Mouse (Mus musculus) liver, embryonic 11.5 days (tissue): ENCODE data around the gene Zfp445. TPM values are rescaled to one million over a fixed set of nuclear protein-coding genes. Genes with fewer than 3 reads are reported as not detected.

Experiments used
- ATAC-seq: fragments of 200-750 bp; cut with Nextera tagmentation; replicated peaks from 2 replicates; pipeline ENCODE4 v1.8.0; 2017; ENCODE audit warnings: moderate number of reproducible peaks, mild to moderate bottlenecking, moderate TSS enrichment, moderate library complexity; ENCODE audit not compliant: low FRiP score
- DNase-seq: peaks from one replicate; pipeline ENCODE4 v3.0.0-alpha.2; 2017; ENCODE audit warnings: low spot score
- H3K27ac ChIP-seq: fragments of 300-500 bp; sonication (generic); 2 replicates; pipeline ENCODE4 v1.5.1; 2014; ENCODE audit warnings: mild to moderate bottlenecking, low read depth, low read length, control low read depth
- H3K27me3 ChIP-seq: fragments of 300-500 bp; sonication (generic); replicated peaks from 2 replicates; pipeline ENCODE4 v1.6.1; 2014; ENCODE audit warnings: low read length, mixed read lengths; ENCODE audit not compliant: control insufficient read depth, insufficient read depth
- H3K36me3 ChIP-seq: fragments of 300-500 bp; sonication (generic); 2 replicates; pipeline ENCODE4 v1.6.1; 2014; ENCODE audit warnings: mild to moderate bottlenecking, low read length, moderate library complexity, mixed read lengths; ENCODE audit not compliant: control insufficient read depth, insufficient read depth
- H3K4me1 ChIP-seq: fragments of 300-500 bp; sonication (generic); replicated peaks from 2 replicates; pipeline ENCODE4 v1.6.1; 2014; ENCODE audit warnings: low read length, mixed read lengths; ENCODE audit not compliant: control insufficient read depth, insufficient read depth
- H3K4me2 ChIP-seq: fragments of 300-500 bp; sonication (generic); 2 replicates; pipeline ENCODE4 v1.6.1; 2014; ENCODE audit warnings: mild to moderate bottlenecking, control low read depth, moderate library complexity
- H3K4me3 ChIP-seq: fragments of 300-500 bp; sonication (generic); 2 replicates; pipeline ENCODE4 v1.5.1; 2014; ENCODE audit warnings: low read depth, low read length, control low read depth
- H3K9ac ChIP-seq: fragments of 300-500 bp; sonication (generic); 2 replicates; pipeline ENCODE4 v1.6.1; 2014; ENCODE audit warnings: low read depth, low read length, control low read depth
- H3K9me3 ChIP-seq: fragments of 300-500 bp; sonication (generic); 2 replicates; pipeline ENCODE4 v1.6.1; 2016; ENCODE audit warnings: low read length, inconsistent platforms, mixed read lengths; ENCODE audit not compliant: control insufficient read depth
- WGBS: fragments of 180-500 bp; shearing (Covaris S2); extraction: QIAGEN DNeasy Blood & Tissue Kit; methylation state at CpG from one replicate; pipeline ENCODE4 v1.1.7; 2014; 5-methylcytosine and 5-hydroxymethylcytosine counted together
- polyA plus RNA-seq: library from polyadenylated mRNA; unstranded; fragments of >200 nt; fragmentation: Nextera tagmentation; extraction: Ambion mirVana; gene quantifications from 2 replicates; pipeline ENCODE4 v1.2.1, GENCODE M21; 2014

The Zfp445 gene
- 43.5 and 50.2 TPM in 2 replicates for polyA plus RNA-seq

- H3K4me2 ChIP-seq: peak within 1 kb of the TSS; percentile 83
- DNase-seq: peak; percentile 88
- ATAC-seq: peak; percentile 93
- H3K27me3 ChIP-seq: no peaks in the 10 kb centered on the region
- 1% methylated on average over 34 of the region's 34 CpGs for WGBS
- H3K4me1 ChIP-seq: peaks cover 8% of the 10 kb centered on the region
- H3K4me3 ChIP-seq: peak within 1 kb of the TSS; percentile 74
- peaks cover 20% of the 10 kb centered on the region for H3K36me3 ChIP-seq
- H3K27ac ChIP-seq: peak within 1 kb of the TSS; percentile 45
- H3K9ac ChIP-seq: peak within 1 kb of the TSS; percentile 95
- peaks cover 12% of the 10 kb centered on the region for H3K9me3 ChIP-seq
Measured at GRCm38 (mm10) chr9:122865697-122866166, at the start of gene Zfp445. Gene Zfp445 (minus strand): TSS chr9:122866006.

- H3K4me1 ChIP-seq: no peaks in the 10 kb centered on the region
- H3K4me3 ChIP-seq: peak overlapping the region; percentile 48
- no peak overlapping the region for H3K27ac ChIP-seq
- H3K27me3 ChIP-seq: no peaks in the 10 kb centered on the region
- 19% methylated on average over 32 of the region's 32 CpGs for WGBS
- peak overlapping the region; percentile 64 for H3K4me2 ChIP-seq
- no peaks in the 10 kb centered on the region for H3K36me3 ChIP-seq
- peak overlapping the region; percentile 58 for H3K9ac ChIP-seq
- H3K9me3 ChIP-seq: no peaks in the 10 kb centered on the region
- peak; percentile 52 for DNase-seq
- peak; percentile 45; the same call in 1 of the 2 replicates for ATAC-seq
Measured at GRCm38 (mm10) chr9:122902717-122903535, 37.1 kb upstream of the Zfp445 start.

GRCm38 (mm10) chr9:122901047-122901446 lies 35.2 kb upstream of the Zfp445 start:
- 86% methylated on average over 2 of the region's 2 CpGs for WGBS
- no peak overlapping the region for H3K9ac ChIP-seq
- no peak overlapping the region for H3K27ac ChIP-seq
- no peaks in the 10 kb centered on the region for H3K4me1 ChIP-seq
- no peaks in the 10 kb centered on the region for H3K27me3 ChIP-seq
- ATAC-seq (no peak), DNase-seq (no peak)
- H3K4me3 ChIP-seq: no peak overlapping the region
- no peaks in the 10 kb centered on the region for H3K36me3 ChIP-seq
- peaks cover under 1% of the 10 kb centered on the region; the same call in 1 of the 2 replicates for H3K9me3 ChIP-seq
- no peak overlapping the region for H3K4me2 ChIP-seq

GRCm38 (mm10) chr9:122886372-122887179 lies 20.8 kb upstream of the Zfp445 start:
- Histone ChIP-seq H3K27me3 (no peaks in the 10 kb centered on the region), H3K27ac (no peak overlapping the region), H3K4me1 (no peaks in the 10 kb centered on the region), H3K4me2 (peak overlapping the region; percentile 91), H3K9me3 (no peaks in the 10 kb centered on the region), H3K9ac (peak overlapping the region; percentile 79), H3K36me3 (no peaks in the 10 kb centered on the region), H3K4me3 (peak overlapping the region; percentile 65)
- DNase-seq (peak; percentile 51), ATAC-seq (peak; percentile 70)
- 6% methylated on average over 54 of the region's 54 CpGs for WGBS

- no peak for ATAC-seq
- H3K9ac ChIP-seq: no peak within 1 kb of the TSS
- 75% methylated on average over 3 of the region's 3 CpGs for WGBS
- peak within 1 kb of the TSS; percentile 91 for H3K4me2 ChIP-seq
- no peak for DNase-seq
- H3K9me3 ChIP-seq: no peaks in the 10 kb centered on the region
- no peaks in the 10 kb centered on the region for H3K4me1 ChIP-seq
- H3K4me3 ChIP-seq: peak within 1 kb of the TSS; percentile 65
- H3K27ac ChIP-seq: no peak within 1 kb of the TSS
- H3K27me3 ChIP-seq: no peaks in the 10 kb centered on the region
- no peaks in the 10 kb centered on the region for H3K36me3 ChIP-seq
Measured at GRCm38 (mm10) chr9:122885385-122885784, 19.6 kb upstream of the Zfp445 start, which contains the start of gene Zkscan7. Gene Zkscan7 (plus strand): TSS chr9:122885685.

GRCm38 (mm10) chr9:122875145-122875544 lies 9.3 kb upstream of the Zfp445 start:
- WGBS: 83% methylated on average over 2 of the region's 2 CpGs
- DNase-seq: no peak

GRCm38 (mm10) chr9:122874653-122875052 lies 8.8 kb upstream of the Zfp445 start:
- no peak overlapping the region for H3K27ac ChIP-seq
- ATAC-seq: no peak
- H3K27me3 ChIP-seq: no peaks in the 10 kb centered on the region
- H3K36me3 ChIP-seq: no peaks in the 10 kb centered on the region
- H3K4me2 ChIP-seq: no peak overlapping the region
- no peaks in the 10 kb centered on the region; the same call in 1 of the 2 replicates for H3K9me3 ChIP-seq
- DNase-seq: no peak
- H3K9ac ChIP-seq: no peak overlapping the region
- no peaks in the 10 kb centered on the region for H3K4me1 ChIP-seq
- no peak overlapping the region for H3K4me3 ChIP-seq
- 58% methylated on average over 1 of the region's 1 CpGs for WGBS

More at GRCm38 (mm10) chr9:122875145-122875544, 9.3 kb upstream of the Zfp445 start:
- Histone ChIP-seq H3K9ac (no peak overlapping the region), H3K4me1 (no peaks in the 10 kb centered on the region), H3K9me3 (no peaks in the 10 kb centered on the region; the same call in 1 of the 2 replicates), H3K36me3 (no peaks in the 10 kb centered on the region), H3K27ac (no peak overlapping the region), H3K27me3 (no peaks in the 10 kb centered on the region), H3K4me2 (no peak overlapping the region), H3K4me3 (no peak overlapping the region)
- ATAC-seq: no peak

GRCm38 (mm10) chr9:122872595-122872994 lies 6.8 kb upstream of the Zfp445 start:
- no peaks in the 10 kb centered on the region for H3K27me3 ChIP-seq
- no peak overlapping the region for H3K4me2 ChIP-seq
- H3K9ac ChIP-seq: no peak overlapping the region
- H3K4me3 ChIP-seq: no peak overlapping the region
- H3K36me3 ChIP-seq: no peaks in the 10 kb centered on the region
- ATAC-seq (no peak), DNase-seq (no peak)
- no peak overlapping the region for H3K27ac ChIP-seq
- H3K4me1 ChIP-seq: no peaks in the 10 kb centered on the region
- WGBS: 79% methylated on average over 4 of the region's 4 CpGs
- no peaks in the 10 kb centered on the region; the same call in 1 of the 2 replicates for H3K9me3 ChIP-seq
